Mouse (Mus musculus) stomach, postnatal 0 days (tissue): ENCODE measurements at regions not wholly inside any gene's neighbourhood (a gene's known extent, or its start where the extent isn't known, plus 50 kb on each side); places are given as distances from the start of the nearest gene placed in this dataset.

Experiments used
- CTCF ChIP-seq: IDR thresholded peaks from 2 replicates; pipeline ENCODE4 v1.5.1; 2016; ENCODE audit warnings: antibody characterized with exemption, low read depth, mild to moderate bottlenecking, moderate library complexity
- EP300 ChIP-seq: optimal IDR thresholded peaks from 2 replicates; pipeline ENCODE3; 2016; ENCODE audit warnings: antibody characterized with exemption

DNA sequence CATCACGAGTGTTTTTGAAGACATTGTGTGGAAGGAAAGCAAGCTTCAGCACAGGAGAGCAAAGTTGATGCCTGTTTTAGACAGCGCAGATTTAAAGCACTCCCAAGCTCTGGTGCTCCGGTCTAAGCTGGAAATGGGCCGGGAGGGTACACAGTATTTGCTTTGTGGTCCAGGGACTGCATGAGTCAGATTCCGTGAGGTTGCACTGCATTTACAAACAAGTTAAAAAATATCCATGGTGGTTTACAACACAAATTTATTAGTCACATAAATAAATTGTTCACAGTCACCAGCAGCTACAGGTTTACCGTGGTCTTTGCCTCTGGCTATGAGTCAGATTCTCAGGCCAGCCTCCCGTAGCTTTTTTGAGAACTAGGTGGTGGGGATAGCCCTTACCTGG, 312.0 kb downstream of the Ptprc start:
- TF ChIP-seq CTCF (no peak), EP300 (no peak)
